Mouse (Mus musculus) cerebellum, postnatal 14 days (tissue): ENCODE measurements around the gene Shld2.
A peak's percentile ranks its signal among the peaks of the same experiment; 100 is the strongest.

Source experiments
- DNase-seq, 2 experiments: peaks; one replicate each; pipeline ENCODE4 v3.0.0; 2021; ENCODE audit warnings: mixed read lengths in 2 of 2

The Shld2 gene

GRCm38 (mm10) chr14:34310234-34310965 lies at the start of gene Shld2, which contains the start of gene Glud1:
Gene Shld2 (minus strand): TSS chr14:34310493.
Gene Glud1 (plus strand): TSS chr14:34310727.
- peak; percentile 98 to 99 for DNase-seq

GRCm38 (mm10) chr14:34359676-34360244 lies 49.5 kb upstream of the Shld2 start:
- no peak for DNase-seq

- no peak for DNase-seq
Observed at GRCm38 (mm10) chr14:34357671-34358455, 47.6 kb upstream of the Shld2 start.

GRCm38 (mm10) chr14:34355301-34355700 lies 45.0 kb upstream of the Shld2 start, which contains the start of gene Fam25c:
Gene Fam25c (minus strand): TSS chr14:34355433.
- no peak for DNase-seq

GRCm38 (mm10) chr14:34354456-34354855 lies 44.2 kb upstream of the Shld2 start:
- DNase-seq: no peak

- no peak for DNase-seq
Observed at GRCm38 (mm10) chr14:34353326-34353725, 43.0 kb upstream of the Shld2 start.

GRCm38 (mm10) chr14:34352523-34352922 lies 42.2 kb upstream of the Shld2 start:
- DNase-seq: no peak

- DNase-seq: no peak
Observed at GRCm38 (mm10) chr14:34351660-34352059, 41.4 kb upstream of the Shld2 start.

- DNase-seq: no peak
Observed at GRCm38 (mm10) chr14:34349007-34349406, 38.7 kb upstream of the Shld2 start.

GRCm38 (mm10) chr14:34348301-34348700 lies 38.0 kb upstream of the Shld2 start:
- no peak for DNase-seq

GRCm38 (mm10) chr14:34347084-34347483 lies 36.8 kb upstream of the Shld2 start:
- DNase-seq: no peak

- no peak for DNase-seq
Observed at GRCm38 (mm10) chr14:34345771-34346566, 35.7 kb upstream of the Shld2 start.

GRCm38 (mm10) chr14:34344361-34344760 lies 34.1 kb upstream of the Shld2 start:
- no peak for DNase-seq

- no peak for DNase-seq
Observed at GRCm38 (mm10) chr14:34343078-34343477, 32.8 kb upstream of the Shld2 start.

- DNase-seq: no peak
Observed at GRCm38 (mm10) chr14:34341993-34342392, 31.7 kb upstream of the Shld2 start.

GRCm38 (mm10) chr14:34339446-34339845 lies 29.2 kb upstream of the Shld2 start:
- DNase-seq: no peak

- DNase-seq: peak in 1 of 2 experiments; percentile 16
Observed at GRCm38 (mm10) chr14:34332476-34332875, 22.2 kb upstream of the Shld2 start.

- peak in 1 of 2 experiments; percentile 25 for DNase-seq
Observed at GRCm38 (mm10) chr14:34331886-34332285, 21.6 kb upstream of the Shld2 start.

GRCm38 (mm10) chr14:34330657-34331158 lies 20.4 kb upstream of the Shld2 start:
- DNase-seq: no peak

- DNase-seq: no peak
Observed at GRCm38 (mm10) chr14:34327618-34328017, 17.3 kb upstream of the Shld2 start.

GRCm38 (mm10) chr14:34326606-34327005 lies 16.3 kb upstream of the Shld2 start:
- no peak for DNase-seq

GRCm38 (mm10) chr14:34323576-34324085 lies 13.3 kb upstream of the Shld2 start:
- DNase-seq: no peak
